Mouse (Mus musculus): ENCODE data around the gene Gm5142.

Gm5142 gene

GRCm38 (mm10) chr14:59178649-59179048, at the start of gene Gm5142:
Gm5142 (minus strand) TSS chr14:59178749.
- no peak for DNase-seq (ENCODE audit: low spot score in 2 of 2)

DNA sequence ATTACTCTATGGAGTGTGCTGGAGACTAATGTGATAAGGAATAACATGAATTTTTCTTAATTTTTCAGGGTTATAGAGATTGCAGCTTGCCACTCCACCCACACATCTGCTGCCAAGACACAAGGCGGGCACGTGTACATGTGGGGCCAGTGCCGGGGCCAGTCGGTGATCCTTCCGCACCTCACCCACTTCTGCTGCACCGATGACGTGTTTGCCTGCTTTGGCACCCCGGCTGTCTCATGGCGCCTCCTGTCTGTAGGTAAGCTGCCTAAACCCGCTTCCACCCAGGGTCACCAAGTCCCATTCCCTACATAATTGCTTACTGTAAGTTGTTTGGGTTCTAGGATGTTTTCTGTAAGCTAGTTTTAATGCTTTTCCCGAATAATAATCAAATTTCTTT, 47.7 kb upstream of the Gm5142 start:
- no peak for DNase-seq (ENCODE audit: low spot score in 2 of 2)

- DNase-seq (ENCODE audit: low spot score in 2 of 2), result no peak
These were observed 40.7 kb upstream of the Gm5142 start for GRCm38 (mm10) chr14:59219241-59219640.

DNA sequence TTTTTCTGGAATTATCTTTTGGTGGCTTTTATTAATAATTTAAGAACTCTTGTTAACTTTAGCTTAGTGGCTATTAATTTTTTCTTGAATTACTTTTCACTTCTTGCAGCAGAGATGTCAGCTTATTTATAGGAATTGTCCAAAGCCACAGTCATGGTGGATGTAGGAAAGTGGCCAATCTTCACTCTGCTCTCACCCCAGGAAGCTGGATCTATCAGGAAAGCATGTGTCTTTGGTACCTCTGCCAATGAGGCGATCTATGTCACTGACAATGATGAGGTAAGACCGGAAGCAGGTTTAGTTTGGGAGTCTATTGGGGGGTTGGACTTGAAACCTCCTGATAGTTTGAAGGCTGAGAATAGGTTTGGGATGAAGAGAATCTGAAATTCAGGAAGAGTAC, 31.3 kb upstream of the Gm5142 start:
- DNase-seq (ENCODE audit: low spot score in 2 of 2), result no peak

GRCm38 (mm10) chr14:59209003-59209402, 30.5 kb upstream of the Gm5142 start:
- no peak for DNase-seq (ENCODE audit: low spot score in 2 of 2)

- no peak for DNase-seq (ENCODE audit: low spot score in 2 of 2)
These were observed 27.5 kb upstream of the Gm5142 start for GRCm38 (mm10) chr14:59205976-59206583.

DNA sequence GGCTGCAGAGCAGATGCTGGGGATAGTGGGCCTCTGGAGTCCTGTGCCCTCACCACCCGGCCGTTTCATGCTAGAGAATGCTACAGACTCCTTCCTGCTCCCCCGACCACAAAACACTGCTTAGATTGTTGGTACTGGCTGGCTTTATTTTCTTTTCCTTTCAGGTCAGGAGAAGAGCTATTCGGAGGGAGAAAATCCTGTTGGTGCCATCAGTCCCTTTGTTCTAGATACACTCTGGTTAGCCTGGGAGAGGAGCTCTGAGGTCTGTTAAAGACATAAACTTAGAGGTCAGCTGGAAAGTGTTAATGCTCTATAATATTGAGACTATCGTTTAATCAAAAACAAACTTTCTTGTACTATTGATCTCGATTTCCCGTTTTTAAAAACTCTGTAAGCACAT, 26.9 kb upstream of the Gm5142 start:
- no peak for DNase-seq (ENCODE audit: low spot score in 2 of 2)

DNA sequence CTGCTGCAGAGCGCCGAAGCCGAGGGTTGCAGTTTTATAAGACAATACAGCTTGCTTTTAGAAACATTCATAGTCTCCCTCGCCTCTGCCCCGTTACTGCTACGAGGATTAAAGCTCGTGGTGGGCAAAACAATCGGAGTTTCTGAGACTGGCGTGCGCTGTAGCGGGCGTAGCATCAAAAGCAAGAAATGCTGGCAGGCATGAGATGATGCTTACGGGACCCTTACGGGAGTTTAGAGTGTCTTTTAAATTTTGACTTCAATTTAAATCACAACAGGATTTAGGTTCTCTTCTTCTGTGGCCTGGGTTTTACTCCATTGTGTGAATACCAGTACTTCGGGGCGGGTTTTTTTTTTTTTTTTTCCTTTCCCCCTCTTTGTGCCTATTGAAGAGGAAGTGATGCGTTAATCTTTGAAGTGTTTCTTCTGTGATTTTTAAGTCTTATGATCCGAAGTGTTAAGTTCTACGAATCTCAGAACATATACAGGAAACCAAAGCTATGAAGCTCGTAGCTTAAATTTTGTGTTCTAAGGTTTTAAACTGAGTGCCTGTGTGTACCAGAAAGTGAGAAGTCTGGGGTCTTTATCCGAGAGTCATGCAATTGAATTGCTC, 23.2 kb upstream of the Gm5142 start:
- no peak for DNase-seq (ENCODE audit: low spot score in 2 of 2)

DNA sequence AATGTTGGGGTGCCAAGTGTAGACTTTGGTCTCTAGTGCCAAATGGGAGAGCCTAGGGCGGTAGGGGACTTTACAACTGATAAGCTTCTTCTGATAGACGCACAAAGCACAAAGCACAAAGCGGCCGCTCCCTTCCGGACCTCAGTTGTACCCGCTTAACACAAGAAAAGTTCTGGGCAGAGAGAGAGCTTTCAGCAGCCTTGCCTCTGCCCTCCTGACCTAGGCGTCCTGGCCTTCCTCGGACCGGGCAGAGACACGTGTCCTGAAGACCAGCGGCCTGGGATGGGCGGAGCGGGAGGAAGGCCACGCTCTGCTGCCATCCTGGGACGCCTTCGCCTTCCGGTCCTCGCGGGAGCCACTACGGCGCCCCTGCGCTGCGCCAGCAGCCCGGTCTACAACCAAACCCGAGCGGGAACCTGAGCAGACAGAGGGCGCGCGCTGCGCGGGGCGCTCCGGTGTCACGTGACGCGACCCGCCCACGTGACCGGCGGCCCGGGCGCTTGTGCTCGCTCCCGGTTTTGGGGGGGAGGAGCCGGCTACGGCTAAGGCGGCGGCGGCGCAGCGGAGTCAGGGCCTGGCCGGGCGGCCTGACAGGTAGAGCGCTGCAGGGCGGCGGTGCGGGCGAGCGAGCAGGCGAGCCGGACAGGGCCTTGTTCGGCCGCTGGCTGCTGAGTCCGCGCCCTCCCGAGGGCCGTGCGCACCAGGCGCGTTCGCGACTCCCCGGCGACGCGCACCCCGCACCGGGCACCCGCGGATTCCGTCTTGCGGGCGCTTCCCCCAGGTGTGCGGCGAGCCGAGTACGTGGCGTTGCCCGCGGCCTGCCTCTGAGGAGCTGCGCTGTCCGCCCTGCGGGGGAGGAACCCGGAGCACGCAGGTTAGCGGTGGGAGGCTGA, 22.4 kb upstream of the Gm5142 start, which contains the start of gene Rcbtb1:
Rcbtb1 (plus strand) TSS at position 499 of the 893 bp plus-strand sequence.
- peak; percentile 86 to 89 for DNase-seq (ENCODE audit: low spot score in 2 of 2)

DNA sequence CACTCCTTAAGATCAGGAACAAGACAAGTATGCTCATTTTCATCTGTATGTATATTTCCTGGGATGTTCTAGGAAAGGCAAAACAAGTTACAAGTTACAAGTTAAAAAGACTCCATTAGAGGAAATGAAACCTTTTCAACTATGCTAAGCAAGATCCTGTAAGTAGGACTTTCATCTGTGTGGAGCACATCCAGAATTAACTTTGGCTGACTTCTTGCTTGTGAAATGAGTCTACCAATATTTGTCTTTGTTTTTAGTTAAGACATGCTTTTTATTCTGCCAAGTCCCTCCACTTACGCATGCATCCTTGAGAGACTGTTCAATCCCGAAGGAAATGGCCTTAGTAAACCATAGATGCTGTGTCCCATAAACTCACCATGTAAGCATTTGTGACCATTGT, 7.6 kb upstream of the Gm5142 start:
- DNase-seq (ENCODE audit: low spot score in 2 of 2), result no peak

DNA sequence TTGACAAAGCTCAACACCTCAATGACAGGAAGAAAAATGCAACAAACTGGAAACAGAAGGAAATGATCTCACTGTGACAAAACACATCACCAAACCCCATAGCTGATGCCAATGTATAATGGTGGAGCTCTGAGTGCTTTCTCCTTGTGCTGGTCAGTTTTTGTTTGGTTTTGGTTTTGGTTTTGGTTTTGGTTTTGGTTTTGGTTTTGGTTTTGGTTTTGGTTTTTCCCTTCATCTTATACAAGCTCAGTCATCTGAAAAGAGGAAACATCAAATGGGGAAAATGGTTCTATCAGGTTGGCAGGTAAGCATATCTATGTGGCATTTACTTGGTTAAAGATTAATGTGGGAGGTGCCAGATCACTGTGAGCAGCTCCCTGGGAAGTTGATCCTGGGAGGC, 7.0 kb upstream of the Gm5142 start:
- DNase-seq (ENCODE audit: low spot score in 2 of 2), result no peak

DNA sequence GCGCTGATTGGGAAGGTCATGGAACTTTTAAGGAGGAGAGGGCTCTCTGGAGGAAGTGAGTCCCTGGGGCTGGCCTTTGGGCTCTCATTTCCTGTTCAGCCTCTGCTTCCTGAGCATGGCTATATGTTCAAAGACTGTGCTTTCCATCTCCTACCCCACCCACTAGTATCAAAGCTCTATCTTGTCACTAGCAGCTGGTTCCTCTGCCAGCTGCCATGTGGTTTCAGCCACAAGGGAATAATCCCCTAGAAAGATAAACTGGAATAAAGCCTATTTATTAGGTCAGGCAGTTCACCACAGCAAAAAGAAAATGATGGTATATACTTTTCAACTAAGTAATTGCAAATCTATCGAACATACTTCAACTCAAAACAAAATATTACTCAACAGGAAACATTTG, 4.2 kb upstream of the Gm5142 start:
- DNase-seq (ENCODE audit: low spot score in 2 of 2), result no peak

- no peak for DNase-seq (ENCODE audit: low spot score in 2 of 2)
These were observed 21.4 kb downstream of the Gm5142 start for GRCm38 (mm10) chr14:59157016-59157698.

DNA sequence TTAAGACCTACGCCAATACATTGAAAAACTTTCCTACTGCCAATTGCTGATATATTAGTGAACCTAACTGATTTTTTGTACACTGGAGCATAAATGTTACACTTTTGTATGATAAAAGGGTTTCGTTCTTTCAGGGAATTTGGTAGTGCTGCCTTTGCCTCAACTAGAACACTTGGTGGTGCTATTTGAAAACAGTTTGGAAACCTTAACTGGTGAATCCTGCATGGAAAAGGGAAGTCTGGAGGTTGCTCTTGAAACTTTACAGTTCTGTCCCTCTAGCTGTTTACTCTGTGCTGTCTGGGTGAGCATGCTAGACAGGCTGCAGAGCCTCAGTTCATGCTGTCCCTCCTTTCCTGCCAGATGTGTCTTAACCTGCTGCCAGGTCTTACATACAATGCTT, 23.0 kb downstream of the Gm5142 start:
- DNase-seq (ENCODE audit: low spot score in 2 of 2), result no peak

DNA sequence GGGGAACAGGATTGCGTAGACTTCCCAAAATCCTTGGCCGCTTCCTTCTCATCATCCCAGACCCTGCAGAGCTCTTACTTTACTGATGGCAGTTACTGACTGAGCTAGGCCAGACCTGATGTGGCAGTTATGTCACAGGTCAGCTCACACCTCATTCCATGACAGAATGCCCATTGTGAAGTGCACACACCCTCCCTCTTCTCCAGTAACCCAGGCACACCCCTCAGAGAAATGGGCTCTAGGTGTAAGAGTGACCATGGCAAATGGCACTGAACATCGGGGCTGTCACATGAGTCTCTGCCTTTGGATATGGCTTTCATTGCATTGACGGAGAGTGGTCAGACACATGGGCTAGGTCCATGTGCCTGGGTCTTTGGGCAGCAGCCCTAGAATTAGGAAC, 35.8 kb downstream of the Gm5142 start, which contains the start of gene 1700129C05Rik:
1700129C05Rik (minus strand) TSS at position 101 of the 400 bp plus-strand sequence.
- no peak for DNase-seq (ENCODE audit: low spot score in 2 of 2)

DNA sequence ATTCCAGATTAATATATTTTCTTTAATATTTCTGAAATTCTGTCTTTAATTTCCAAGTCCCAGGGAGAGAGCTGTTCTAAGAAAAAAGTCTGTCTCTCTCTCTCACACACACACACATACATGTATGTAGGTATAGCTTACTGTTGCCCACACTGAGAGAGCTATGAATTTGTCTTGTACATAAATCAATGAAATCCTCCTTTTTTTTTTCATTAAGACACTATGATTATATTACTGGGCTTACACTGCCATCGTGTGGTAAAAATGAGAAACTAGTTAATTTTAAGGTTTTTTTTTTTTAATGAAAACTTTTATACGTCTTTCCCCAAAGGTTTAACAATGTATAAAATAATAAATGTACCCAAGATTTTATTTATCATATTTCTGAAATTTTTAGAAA, 64.3 kb downstream of the Gm5142 start:
- no peak for DNase-seq (ENCODE audit: low spot score in 2 of 2)

All from frontal cortex, postnatal 14 days (tissue).